Mouse (Mus musculus): ENCODE measurements around the gene Spib. TPM values are rescaled to one million over a fixed set of nuclear protein-coding genes. Genes with fewer than 3 reads are reported as not detected.

The Spib gene
- polyA plus RNA-seq, 1 experiment = 18.7 TPM

GRCm38 (mm10) chr7:44482836-44483435 is 48.9 kb downstream of the Spib start:
- Histone ChIP-seq H3K27me3 (ENCODE audit: control insufficient read depth, insufficient read depth, low read length) (0 out of 2 replicates have a peak, but pooled peaks cover 2% of the 10 kb centered on the region), H3K27ac (ENCODE audit: insufficient read depth, low read depth, low read length) (no peak overlapping the region), H3K36me3 (ENCODE audit: control insufficient read depth, insufficient read depth, low read length) (no peaks in the 10 kb centered on the region), H3K4me1 (ENCODE audit: control insufficient read depth, insufficient read depth, insufficient read length, low read length) (no peaks in the 10 kb centered on the region), H3K4me3 (ENCODE audit: low read depth, low read length) (no peak overlapping the region)
- 55% methylated on average over 3 of the region's 3 CpGs for WGBS
- TF ChIP-seq POLR2A (IDR thresholded peaks at IDR 0.05; ENCODE audit: low read depth, low read length) (no peak), CTCF (IDR thresholded peaks at IDR 0.05; ENCODE audit: extremely low read depth, insufficient read length, insufficient replicate concordance, low read depth, low read length) (no peak)

Other genes starting within 250 kb of the Spib start
- 0.82 and 1.3 TPM in 2 replicates for gene Clec11a, start 225.2 kb downstream of the Spib start, polyA plus RNA-seq (2012; rRNA removed)
- 0.81 and 2.1 TPM in 2 replicates for gene Shank1, start 221.8 kb downstream of the Spib start, polyA plus RNA-seq (2012; rRNA removed)
- gene Syt3, start 148.0 kb downstream of the Spib start, polyA plus RNA-seq (2012; rRNA removed) = 1.1 and 1.8 TPM in 2 replicates
- 0.43 TPM in 1 of 2 replicates, not detected in the other for gene 1700008O03Rik, start 146.3 kb downstream of the Spib start, polyA plus RNA-seq (2012; rRNA removed)
- 1.1 TPM in 2 replicates for gene Lrrc4b, start 103.1 kb downstream of the Spib start, polyA plus RNA-seq (2012; rRNA removed)
- gene Aspdh, start 66.7 kb downstream of the Spib start, polyA plus RNA-seq (2012; rRNA removed) = 2.2 and 3.2 TPM in 2 replicates
- gene Josd2, start 64.1 kb downstream of the Spib start, polyA plus RNA-seq (2012; rRNA removed) = 85.6 and 99.2 TPM in 2 replicates
- gene Emc10, start 35.5 kb downstream of the Spib start, polyA plus RNA-seq (2012; rRNA removed) = 157 and 256 TPM in 2 replicates
- gene Fam71e1, start 35.5 kb downstream of the Spib start, polyA plus RNA-seq (2012; rRNA removed) = 0.88 and 2.0 TPM in 2 replicates
- 0.13 TPM in 2 replicates for gene Mybpc2, start 7.4 kb downstream of the Spib start, polyA plus RNA-seq (2012; rRNA removed)
- 27.3 and 46.9 TPM in 2 replicates for gene Pold1, start 16.8 kb upstream of the Spib start, polyA plus RNA-seq (2012; rRNA removed)
- 174 and 295 TPM in 2 replicates for gene Nr1h2, start 21.9 kb upstream of the Spib start, polyA plus RNA-seq (2012; rRNA removed)
- gene Napsa, start 40.3 kb upstream of the Spib start, polyA plus RNA-seq (2012; rRNA removed) = 6.4 and 11.1 TPM in 2 replicates
- 3.1 and 3.4 TPM in 2 replicates for gene Kcnc3, start 58.6 kb upstream of the Spib start, polyA plus RNA-seq (2012; rRNA removed)
- gene Myh14, start 138.8 kb upstream of the Spib start, polyA plus RNA-seq (2012; rRNA removed) = 196 and 563 TPM in 2 replicates
- gene Izumo2, start 176.7 kb upstream of the Spib start, polyA plus RNA-seq (2012; rRNA removed) = not detected in 2 replicates
- 20.4 and 40.3 TPM in 2 replicates for gene Vrk3, start 216.3 kb upstream of the Spib start, polyA plus RNA-seq (2012; rRNA removed)
- gene Zfp473, start 219.0 kb upstream of the Spib start, polyA plus RNA-seq (2012; rRNA removed) = 0.08 and 0.19 TPM in 2 replicates